Mouse (Mus musculus): Measurements from ENCODE around the gene Thpo. TPM values are rescaled to one million over a fixed set of nuclear protein-coding genes. Genes with fewer than 3 reads are reported as not detected.

The Thpo gene
- polyA plus RNA-seq, 1 experiment from 2014 or later: 1.2 TPM

- no peak for ATAC-seq (replicated peaks; ENCODE audit: low FRiP score)
- H3K4me1 ChIP-seq: peaks cover 24% of the 10 kb centered on the region
- 90% methylated on average over 5 of the region's 5 CpGs for WGBS
- H3K4me2 ChIP-seq: no peak overlapping the region
- no peak overlapping the region for H3K9ac ChIP-seq
- peaks cover 32% of the 10 kb centered on the region for H3K27me3 ChIP-seq
- no peak overlapping the region for H3K27ac ChIP-seq
- H3K36me3 ChIP-seq: no peaks in the 10 kb centered on the region
- H3K9me3 ChIP-seq (replicated peaks): no peaks in the 10 kb centered on the region
- H3K4me3 ChIP-seq (replicated peaks): no peak overlapping the region
Measured at GRCm38 (mm10) chr16:20736823-20737222, 2.5 kb upstream of the Thpo start.

GRCm38 (mm10) chr16:20736168-20736567 lies 1.9 kb upstream of the Thpo start:
- Histone ChIP-seq H3K27me3 (peaks cover 32% of the 10 kb centered on the region), H3K36me3 (no peaks in the 10 kb centered on the region), H3K27ac (no peak overlapping the region), H3K4me2 (no peak overlapping the region), H3K4me1 (peaks cover 25% of the 10 kb centered on the region), H3K9me3 (replicated peaks) (no peaks in the 10 kb centered on the region), H3K4me3 (replicated peaks) (no peak overlapping the region), H3K9ac (no peak overlapping the region)
- 88% methylated on average over 7 of the region's 7 CpGs for WGBS
- ATAC-seq (replicated peaks; ENCODE audit: low FRiP score): no peak

GRCm38 (mm10) chr16:20735651-20736050 lies 1.3 kb upstream of the Thpo start:
- Histone ChIP-seq H3K4me2 (no peak overlapping the region), H3K27me3 (peaks cover 32% of the 10 kb centered on the region), H3K9ac (no peak overlapping the region), H3K27ac (no peak overlapping the region), H3K4me1 (peaks cover 25% of the 10 kb centered on the region), H3K36me3 (no peaks in the 10 kb centered on the region), H3K9me3 (replicated peaks) (no peaks in the 10 kb centered on the region), H3K4me3 (replicated peaks) (no peak overlapping the region)
- ATAC-seq (replicated peaks; ENCODE audit: low FRiP score): no peak
- 74% methylated on average over 5 of the region's 5 CpGs for WGBS

GRCm38 (mm10) chr16:20732925-20733730 lies 1.2 kb downstream of the Thpo start, which contains the start of gene Chrd:
Gene Chrd, plus strand, starts transcription at chr16:20733127.
- Histone ChIP-seq H3K27me3 (peaks cover 32% of the 10 kb centered on the region), H3K4me2 (peak within 1 kb of the TSS; percentile 95), H3K36me3 (no peaks in the 10 kb centered on the region), H3K4me3 (replicated peaks) (peak within 1 kb of the TSS; percentile 70), H3K9me3 (replicated peaks) (no peaks in the 10 kb centered on the region), H3K9ac (peak within 1 kb of the TSS; percentile 71), H3K4me1 (peaks cover 33% of the 10 kb centered on the region), H3K27ac (peak within 1 kb of the TSS; percentile 80)
- ATAC-seq (replicated peaks; ENCODE audit: low FRiP score): peak; percentile 87
- WGBS: under 1% methylated on average over 52 of the region's 70 CpGs

GRCm38 (mm10) chr16:20732251-20732924 lies 1.9 kb downstream of the Thpo start:
- peak overlapping the region; percentile 71 for H3K9ac ChIP-seq
- ATAC-seq (replicated peaks; ENCODE audit: low FRiP score): peak; percentile 37
- H3K4me3 ChIP-seq (replicated peaks): peak overlapping the region; percentile 70
- peaks cover 32% of the 10 kb centered on the region for H3K27me3 ChIP-seq
- WGBS: 5% methylated on average over 11 of the region's 30 CpGs
- H3K4me1 ChIP-seq: peaks cover 33% of the 10 kb centered on the region
- H3K27ac ChIP-seq: peak overlapping the region; percentile 80
- no peaks in the 10 kb centered on the region for H3K9me3 ChIP-seq (replicated peaks)
- H3K36me3 ChIP-seq: no peaks in the 10 kb centered on the region
- peak overlapping the region; percentile 95 for H3K4me2 ChIP-seq

- no peak overlapping the region for H3K4me2 ChIP-seq
- no peak overlapping the region for H3K9ac ChIP-seq
- 58% methylated on average over 5 of the region's 5 CpGs for whole genome bisulfite sequencing
- no peak overlapping the region for H3K4me3 ChIP-seq (replicated peaks)
- peaks cover 32% of the 10 kb centered on the region for H3K27me3 ChIP-seq
- H3K9me3 ChIP-seq (replicated peaks): no peaks in the 10 kb centered on the region
- H3K36me3 ChIP-seq: no peaks in the 10 kb centered on the region
- peaks cover 33% of the 10 kb centered on the region for H3K4me1 ChIP-seq
- no peak for ATAC-seq (replicated peaks; ENCODE audit: low FRiP score)
- H3K27ac ChIP-seq: no peak overlapping the region
Measured at GRCm38 (mm10) chr16:20731688-20732087, 2.6 kb downstream of the Thpo start.

- 34% methylated on average over 5 of the region's 5 CpGs for WGBS
- peaks cover 33% of the 10 kb centered on the region for H3K4me1 ChIP-seq
- H3K9me3 ChIP-seq (replicated peaks): no peaks in the 10 kb centered on the region
- no peaks in the 10 kb centered on the region for H3K36me3 ChIP-seq
- H3K27ac ChIP-seq: no peak overlapping the region
- no peak overlapping the region for H3K9ac ChIP-seq
- peaks cover 21% of the 10 kb centered on the region for H3K27me3 ChIP-seq
- no peak overlapping the region for H3K4me3 ChIP-seq (replicated peaks)
- no peak overlapping the region for H3K4me2 ChIP-seq
- ATAC-seq (replicated peaks; ENCODE audit: low FRiP score): no peak
Measured at GRCm38 (mm10) chr16:20730293-20730711, 4.0 kb downstream of the Thpo start.

GRCm38 (mm10) chr16:20726384-20726783 lies 7.9 kb downstream of the Thpo start:
- Histone ChIP-seq H3K4me1 (0 out of 2 replicates have a peak, but pooled peaks cover 10% of the 10 kb centered on the region), H3K4me2 (no peak overlapping the region), H3K9ac (no peak overlapping the region), H3K36me3 (peaks cover 14% of the 10 kb centered on the region), H3K27me3 (no peaks in the 10 kb centered on the region), H3K9me3 (replicated peaks) (no peaks in the 10 kb centered on the region), H3K27ac (no peak overlapping the region), H3K4me3 (replicated peaks) (no peak overlapping the region)
- WGBS: 67% methylated on average over 1 of the region's 1 CpGs
- ATAC-seq (replicated peaks; ENCODE audit: low FRiP score): no peak

- H3K9me3 ChIP-seq (replicated peaks): no peaks in the 10 kb centered on the region
- ATAC-seq (replicated peaks; ENCODE audit: low FRiP score): no peak
- H3K27me3 ChIP-seq: no peaks in the 10 kb centered on the region
- peaks cover 21% of the 10 kb centered on the region for H3K36me3 ChIP-seq
- H3K4me3 ChIP-seq (replicated peaks): no peak overlapping the region
- H3K4me2 ChIP-seq: no peak overlapping the region
- WGBS: 84% methylated on average over 4 of the region's 4 CpGs
- H3K4me1 ChIP-seq: 0 out of 2 replicates have a peak, but pooled peaks cover 10% of the 10 kb centered on the region
- H3K9ac ChIP-seq: no peak overlapping the region
- H3K27ac ChIP-seq: no peak overlapping the region
Measured at GRCm38 (mm10) chr16:20725750-20726149, 8.6 kb downstream of the Thpo start.

GRCm38 (mm10) chr16:20725321-20725720 lies 9.0 kb downstream of the Thpo start:
- Histone ChIP-seq H3K4me2 (no peak overlapping the region), H3K9ac (no peak overlapping the region), H3K27me3 (no peaks in the 10 kb centered on the region), H3K4me3 (replicated peaks) (no peak overlapping the region), H3K9me3 (replicated peaks) (no peaks in the 10 kb centered on the region), H3K27ac (no peak overlapping the region), H3K4me1 (0 out of 2 replicates have a peak, but pooled peaks cover 8% of the 10 kb centered on the region), H3K36me3 (peaks cover 25% of the 10 kb centered on the region)
- 83% methylated on average over 7 of the region's 7 CpGs for whole genome bisulfite sequencing
- ATAC-seq (replicated peaks; ENCODE audit: low FRiP score): no peak

- Histone ChIP-seq H3K27ac (no peak overlapping the region), H3K27me3 (no peaks in the 10 kb centered on the region), H3K9ac (no peak overlapping the region), H3K9me3 (replicated peaks) (no peaks in the 10 kb centered on the region), H3K4me2 (no peak overlapping the region), H3K4me3 (replicated peaks) (no peak overlapping the region), H3K4me1 (0 out of 2 replicates have a peak, but pooled peaks cover 2% of the 10 kb centered on the region), H3K36me3 (peaks cover 35% of the 10 kb centered on the region)
- WGBS: 37% methylated on average over 5 of the region's 5 CpGs
- peak; percentile 80 for ATAC-seq (replicated peaks; ENCODE audit: low FRiP score)
Measured at GRCm38 (mm10) chr16:20724338-20724748, 10.0 kb downstream of the Thpo start.

GRCm38 (mm10) chr16:20723247-20723646 lies 11.1 kb downstream of the Thpo start:
- Histone ChIP-seq H3K9me3 (replicated peaks) (no peaks in the 10 kb centered on the region), H3K27ac (no peak overlapping the region), H3K27me3 (no peaks in the 10 kb centered on the region), H3K4me2 (no peak overlapping the region), H3K36me3 (peaks cover 35% of the 10 kb centered on the region), H3K9ac (no peak overlapping the region), H3K4me3 (replicated peaks) (no peak overlapping the region), H3K4me1 (peaks cover 8% of the 10 kb centered on the region)
- WGBS: 39% methylated on average over 4 of the region's 4 CpGs
- ATAC-seq (replicated peaks; ENCODE audit: low FRiP score): no peak

Data from kidney, embryonic 15.5 days (tissue).